Mouse (Mus musculus) urinary bladder, adult 2 months (tissue): ENCODE results near the gene Dclk1. TPM values are rescaled to one million over a fixed set of nuclear protein-coding genes. Genes with fewer than 3 reads are reported as not detected.

Source experiments
- DNase-seq: peaks from one replicate; pipeline ENCODE4 v3.0.0; 2022; ENCODE audit warnings: low spot score
- polyA plus RNA-seq: library from polyadenylated mRNA; depleted of rRNA; stranded (reverse); fragments of >200 nt; gene quantifications from 2 replicates; pipeline ENCODE4 v1.2.3, GENCODE M21; 2012

Gene Dclk1
- polyA plus RNA-seq, 1 experiment = 2.6 TPM

- no peak for DNase-seq
Measured at GRCm38 (mm10) chr3:55260139-55260538, 18.0 kb downstream of the Dclk1 start.

GRCm38 (mm10) chr3:55266091-55266490, 23.9 kb downstream of the Dclk1 start:
- DNase-seq = no peak

- no peak for DNase-seq
Measured at GRCm38 (mm10) chr3:55269802-55270201, 27.6 kb downstream of the Dclk1 start.

- no peak for DNase-seq
Measured at GRCm38 (mm10) chr3:55270345-55270744, 28.2 kb downstream of the Dclk1 start.

- no peak for DNase-seq
Measured at GRCm38 (mm10) chr3:55270920-55271319, 28.8 kb downstream of the Dclk1 start.

- DNase-seq = no peak
Measured at GRCm38 (mm10) chr3:55272536-55272935, 30.4 kb downstream of the Dclk1 start.

GRCm38 (mm10) chr3:55276446-55276845, 34.3 kb downstream of the Dclk1 start:
- no peak for DNase-seq

GRCm38 (mm10) chr3:55276851-55277250, 34.7 kb downstream of the Dclk1 start:
- DNase-seq = no peak

GRCm38 (mm10) chr3:55277829-55278228, 35.7 kb downstream of the Dclk1 start:
- no peak for DNase-seq

GRCm38 (mm10) chr3:55279923-55280322, 37.8 kb downstream of the Dclk1 start:
- DNase-seq = no peak

- DNase-seq = no peak
Measured at GRCm38 (mm10) chr3:55280471-55280870, 38.3 kb downstream of the Dclk1 start.

- no peak for DNase-seq
Measured at GRCm38 (mm10) chr3:55284215-55284614, 42.1 kb downstream of the Dclk1 start.

- DNase-seq = no peak
Measured at GRCm38 (mm10) chr3:55288726-55289125, 46.6 kb downstream of the Dclk1 start.

GRCm38 (mm10) chr3:55291964-55292363, 49.8 kb downstream of the Dclk1 start:
- DNase-seq = no peak

GRCm38 (mm10) chr3:55292783-55293430, 50.7 kb downstream of the Dclk1 start:
- DNase-seq = no peak

- no peak for DNase-seq
Measured at GRCm38 (mm10) chr3:55305653-55306052, 63.5 kb downstream of the Dclk1 start.

GRCm38 (mm10) chr3:55307553-55308177, 65.5 kb downstream of the Dclk1 start:
- no peak for DNase-seq

GRCm38 (mm10) chr3:55309961-55310360, 67.8 kb downstream of the Dclk1 start:
- DNase-seq = no peak

- no peak for DNase-seq
Measured at GRCm38 (mm10) chr3:55315827-55316226, 73.7 kb downstream of the Dclk1 start.

- DNase-seq = no peak
Measured at GRCm38 (mm10) chr3:55318021-55318420, 75.9 kb downstream of the Dclk1 start.

- DNase-seq = no peak
Measured at GRCm38 (mm10) chr3:55320572-55320971, 78.4 kb downstream of the Dclk1 start.

GRCm38 (mm10) chr3:55324029-55324428, 81.9 kb downstream of the Dclk1 start:
- DNase-seq = no peak

GRCm38 (mm10) chr3:55330496-55330895, 88.3 kb downstream of the Dclk1 start:
- DNase-seq = no peak

GRCm38 (mm10) chr3:55331694-55332093, 89.5 kb downstream of the Dclk1 start:
- no peak for DNase-seq
